Mouse (Mus musculus): ENCODE measurements around the gene Olfr473.
"Not testable (repeated sequence)": the region's sequence is repeated elsewhere in the genome, so short reads cannot be mapped to it uniquely, and the experiment has no call there.

Olfr473 gene

DNA sequence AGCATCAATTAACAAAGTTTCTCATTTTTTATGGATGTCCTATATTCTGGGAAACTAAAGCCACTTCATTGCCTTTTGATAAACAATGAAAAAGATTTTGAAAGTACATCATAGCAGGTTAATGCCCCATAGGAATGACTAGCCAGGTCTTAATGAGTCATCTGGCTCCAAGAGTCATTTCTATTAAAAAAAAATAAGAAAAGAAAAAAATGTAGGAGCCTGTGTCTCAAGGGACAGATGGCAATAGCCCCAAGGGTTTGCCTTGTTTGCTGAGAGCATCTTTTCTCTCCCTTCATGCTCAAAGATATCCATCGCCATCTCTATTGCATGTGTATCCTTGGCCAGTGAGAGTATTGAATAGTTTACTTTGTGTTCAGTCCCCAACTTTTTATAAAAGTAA is at the start of gene Olfr473:
TSS of gene Olfr473 (plus strand) at position 301 of the 400 bp plus-strand sequence.
- ChIA-PET CTCF (no interaction called here), POLR2A (no interaction called here)

DNA sequence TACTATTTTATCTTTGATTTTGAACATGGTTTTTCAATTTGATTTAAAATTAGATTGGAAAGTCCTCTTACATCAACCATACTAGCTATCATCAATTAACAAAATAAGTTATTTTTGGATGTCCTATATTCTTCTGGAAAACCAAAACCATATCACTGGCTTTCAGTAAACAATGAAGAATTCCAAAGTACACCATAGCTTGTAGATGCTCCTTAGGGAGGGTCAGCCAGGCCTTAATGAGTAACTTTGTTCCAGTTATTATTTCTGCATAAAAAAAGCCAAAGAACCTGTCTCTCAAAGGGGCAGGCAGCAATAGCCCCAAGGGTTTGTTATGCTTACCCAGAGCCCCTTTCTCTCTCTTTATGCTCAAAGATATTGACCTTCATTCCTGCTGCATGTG is 32.6 kb upstream of the Olfr473 start, which contains the start of gene Olfr472:
TSS of gene Olfr472 (plus strand) at position 301 of the 400 bp plus-strand sequence.
- POLR2A ChIA-PET = no interaction called here
- CTCF ChIA-PET = no interaction called here

DNA sequence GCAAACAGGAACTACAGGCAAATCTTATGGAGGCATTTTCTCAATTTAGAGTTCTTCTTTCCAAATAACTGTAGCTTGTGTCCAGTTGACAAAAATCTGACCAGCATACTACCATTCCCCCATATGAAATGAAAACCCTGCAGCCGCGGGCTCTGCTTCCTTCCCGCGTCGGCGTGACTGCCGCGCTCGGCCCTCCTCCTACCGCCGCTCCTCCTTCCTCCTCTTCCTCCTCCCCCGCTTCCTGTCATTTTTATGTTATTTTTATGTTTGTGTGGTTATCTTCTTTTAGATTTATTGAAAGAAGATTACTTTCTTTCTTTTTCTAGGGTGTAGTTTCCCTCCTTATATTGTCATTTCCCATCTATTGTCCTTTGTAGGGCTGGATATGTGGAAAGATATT is 22.3 kb downstream of the Olfr473 start:
- CTCF ChIA-PET, POLR2A ChIA-PET: not testable (repeated sequence)

DNA sequence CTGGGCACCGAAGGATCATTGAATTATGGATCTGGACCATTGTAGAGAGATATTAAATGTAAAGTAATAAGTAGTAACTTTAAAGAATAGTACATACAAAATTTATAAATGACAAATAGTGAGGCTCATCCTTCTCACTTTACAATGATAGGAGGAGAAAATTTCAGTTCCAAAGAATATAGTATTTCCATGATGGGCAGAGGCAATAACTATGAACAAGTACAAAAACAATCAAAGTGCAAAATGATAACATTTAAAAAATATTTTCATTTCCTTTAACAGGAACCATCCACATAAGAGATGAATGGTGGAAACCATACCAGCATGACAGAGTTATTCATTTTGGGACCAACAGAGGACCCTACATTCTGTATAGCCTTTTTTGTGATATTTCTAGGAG is 24.1 kb downstream of the Olfr473 start, which contains the start of gene Olfr474:
TSS of gene Olfr474 (plus strand) at position 301 of the 400 bp plus-strand sequence.
- ChIA-PET CTCF (no interaction called here), POLR2A (no interaction called here)

DNA sequence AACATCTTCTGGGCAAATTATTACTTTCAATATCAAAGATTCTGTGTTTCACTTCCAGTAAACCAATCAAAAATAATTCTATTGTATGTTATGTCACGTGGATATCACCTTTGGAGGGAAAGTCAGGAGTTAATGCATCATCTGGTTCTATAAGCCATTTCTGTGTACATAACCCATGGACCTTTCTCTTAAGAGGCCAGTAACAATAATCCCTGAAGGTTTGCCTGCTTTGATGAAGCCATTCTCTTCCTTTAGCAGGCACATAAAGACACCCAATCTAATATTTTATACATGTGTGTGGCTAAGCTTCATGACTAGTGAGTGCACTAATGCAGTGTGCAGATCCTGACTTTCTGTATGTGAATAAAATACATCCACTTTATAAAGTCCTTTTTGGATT is 34.3 kb downstream of the Olfr473 start, which contains the start of gene Olfr476:
TSS of gene Olfr476 (plus strand) at position 301 of the 400 bp plus-strand sequence.
- ChIA-PET POLR2A (no interaction called here), CTCF (no interaction called here)

All from embryonic stem cell, embryonic (primary cell).